Mouse (Mus musculus) olfactory bulb, adult 2 months (tissue): ENCODE measurements at regions not wholly inside any gene's neighbourhood (a gene's known extent, or its start where the extent isn't known, plus 50 kb on each side); places are given as distances from the start of the nearest gene placed in this dataset.
A peak's percentile ranks its signal among the peaks of the same experiment; 100 is the strongest.

ENCODE experiments used
- H3K27ac ChIP-seq: fragments of 200-500 bp; 2 replicates; pipeline ENCODE4 v1.5.1; 2012; ENCODE audit warnings: low read depth, low read length; ENCODE audit not compliant: insufficient read depth
- H3K4me1 ChIP-seq: fragments of 200-500 bp; 2 replicates; pipeline ENCODE4 v1.6.1; 2012; ENCODE audit warnings: low read length; ENCODE audit not compliant: control insufficient read depth, insufficient read depth
- H3K4me3 ChIP-seq: fragments of 200-500 bp; 2 replicates; pipeline ENCODE4 v1.5.1; 2012; ENCODE audit warnings: mild to moderate bottlenecking, low read depth, low read length, moderate library complexity; ENCODE audit not compliant: insufficient read depth
- CTCF ChIP-seq: fragments of 200-500 bp; IDR thresholded peaks from 2 replicates; pipeline ENCODE4 v1.5.1; 2012; ENCODE audit warnings: low read depth, mild to moderate bottlenecking, low read length, moderate library complexity; ENCODE audit not compliant: insufficient read depth
- POLR2A ChIP-seq: fragments of 200-500 bp; IDR thresholded peaks from 2 replicates; pipeline ENCODE4 v1.6.1; 2012; ENCODE audit warnings: mild to moderate bottlenecking, low read depth, low read length, moderate library complexity; ENCODE audit not compliant: insufficient read depth
- WGBS: fragments of 180-500 bp; shearing (Covaris S2); methylation state at CpG from one replicate; pipeline ENCODE4 v1.1.7; 2018; 5-methylcytosine and 5-hydroxymethylcytosine counted together

- TF ChIP-seq CTCF (no peak), POLR2A (no peak)
- Histone ChIP-seq H3K27ac (no peak overlapping the region), H3K4me3 (no peak overlapping the region), H3K4me1 (peaks cover 46% of the 10 kb centered on the region)
- WGBS, result 82% methylated on average over 6 of the region's 6 CpGs
These were observed 91.5 kb downstream of the Cstad start for GRCm38 (mm10) chr2:30686359-30686758.

DNA sequence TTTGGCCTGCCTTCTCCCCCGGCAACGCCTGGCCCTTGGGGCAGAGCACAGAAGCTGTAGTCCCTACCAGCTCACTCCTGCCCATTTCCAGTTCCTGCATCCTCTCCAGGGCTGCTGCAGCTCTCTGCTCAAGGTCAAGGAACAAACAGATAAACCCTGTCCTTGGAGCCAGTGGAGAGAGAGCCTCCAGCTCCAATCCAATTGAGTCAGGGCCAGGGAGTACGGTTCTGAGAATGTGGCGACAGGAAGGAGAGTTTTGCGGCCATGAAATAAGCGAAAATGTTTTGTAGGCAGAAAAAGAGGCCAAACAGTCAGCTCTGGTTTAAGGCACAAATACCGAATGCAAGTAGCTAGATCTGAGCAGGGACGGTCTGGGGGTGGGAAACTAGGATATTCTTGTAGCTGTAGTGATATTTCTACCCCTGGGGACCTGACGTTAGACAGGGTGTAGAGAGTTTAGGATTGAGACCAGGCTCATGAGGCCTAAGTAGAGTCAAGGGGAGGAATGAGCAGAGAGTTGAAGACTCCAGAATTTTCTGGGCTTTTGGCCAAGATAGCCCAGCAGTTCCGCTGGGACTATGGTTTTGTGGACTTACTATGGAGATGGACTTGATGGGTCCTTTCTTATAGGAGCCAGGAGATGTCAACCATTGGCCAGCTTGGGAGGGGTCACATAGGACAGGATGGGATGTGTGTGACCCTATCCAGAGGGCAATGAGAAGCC is 90.5 kb downstream of the Cstad start:
- Histone ChIP-seq H3K27ac (peak overlapping the region; percentile 58; the same call in 1 of the 2 replicates), H3K4me3 (no peak overlapping the region), H3K4me1 (peaks cover 36% of the 10 kb centered on the region)
- TF ChIP-seq POLR2A, result no peak
- no peak for TF ChIP-seq CTCF
- WGBS, result 51% methylated on average over 10 of the region's 10 CpGs

DNA sequence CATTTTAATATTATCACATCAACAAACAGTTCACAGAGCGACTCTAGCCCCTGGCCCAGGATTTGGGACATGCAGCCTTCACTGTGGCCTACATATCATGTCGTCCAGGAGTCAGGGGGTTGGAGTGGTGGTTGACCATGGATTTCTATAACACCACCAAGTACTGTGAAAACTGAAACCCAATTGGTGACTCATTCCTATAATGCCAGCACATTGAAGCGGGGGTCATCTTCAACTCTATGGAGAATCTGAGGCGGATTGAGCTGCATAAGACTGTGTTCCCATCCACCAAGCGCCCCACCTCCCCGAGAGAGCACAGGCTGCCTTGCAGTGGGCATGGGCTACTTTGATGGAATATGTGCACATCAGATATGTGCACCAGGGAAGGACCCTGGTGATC is 89.6 kb downstream of the Cstad start:
- Histone ChIP-seq H3K4me1 (peaks cover 31% of the 10 kb centered on the region), H3K27ac (no peak overlapping the region), H3K4me3 (no peak overlapping the region)
- WGBS, result 95% methylated on average over 6 of the region's 6 CpGs
- TF ChIP-seq CTCF, result no peak
- TF ChIP-seq POLR2A, result no peak

DNA sequence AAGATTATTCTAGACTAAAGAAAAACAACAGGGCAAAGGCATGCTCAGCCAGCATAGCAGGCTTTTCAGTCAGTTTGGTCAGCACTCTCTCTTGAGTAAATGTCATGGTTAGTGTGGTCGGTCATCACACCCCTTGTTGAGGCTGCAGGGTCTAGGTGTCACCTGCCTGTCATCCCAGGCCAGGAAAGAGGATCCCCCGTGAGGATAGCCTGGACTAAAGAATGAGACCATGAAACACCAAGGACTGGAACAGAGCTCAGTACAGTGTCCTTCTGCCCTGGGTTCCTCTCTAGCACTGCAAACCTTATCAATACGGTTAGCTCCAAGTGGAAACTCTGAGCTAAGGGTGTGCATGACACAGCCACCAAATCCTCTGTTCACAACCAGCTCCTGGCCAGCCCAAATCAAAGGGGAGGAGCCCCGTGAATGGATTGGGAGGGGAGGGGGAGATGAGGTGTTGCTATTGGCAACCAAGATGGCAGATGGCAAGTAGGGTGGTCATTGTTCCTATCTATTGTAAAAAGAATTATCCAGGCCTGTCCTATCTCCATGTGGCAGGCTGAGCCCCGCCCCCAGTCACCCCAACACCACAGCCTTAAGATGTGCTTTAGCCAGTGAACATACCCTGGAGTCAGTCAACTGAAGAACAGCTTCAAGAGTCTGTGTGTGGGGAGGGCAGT is 87.4 kb downstream of the Cstad start:
- WGBS, result 67% methylated on average over 5 of the region's 5 CpGs
- peaks cover 34% of the 10 kb centered on the region for H3K4me1 ChIP-seq
- TF ChIP-seq CTCF, result no peak
- TF ChIP-seq POLR2A, result no peak
- no peak overlapping the region for H3K27ac ChIP-seq
- no peak overlapping the region for H3K4me3 ChIP-seq

DNA sequence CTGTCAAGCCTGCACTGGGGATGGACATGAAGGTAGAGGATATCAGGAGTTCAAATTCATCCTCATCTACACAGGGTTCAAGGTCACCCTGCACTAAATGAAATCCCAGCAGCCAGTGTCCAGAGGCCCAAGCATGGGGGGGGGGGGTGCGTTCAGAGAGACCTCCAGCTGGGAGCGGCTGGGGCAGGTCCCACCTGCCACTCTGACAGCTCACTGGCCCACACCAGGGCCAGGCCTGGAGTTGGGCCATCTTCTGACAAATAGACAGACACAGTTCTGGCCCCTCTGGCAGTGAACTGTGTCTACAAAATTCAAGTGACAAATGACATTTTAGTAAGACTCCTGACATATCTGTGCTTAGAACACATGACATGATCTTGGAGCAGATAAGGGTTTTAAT is 86.8 kb downstream of the Cstad start:
- Histone ChIP-seq H3K4me3 (no peak overlapping the region), H3K4me1 (peaks cover 32% of the 10 kb centered on the region), H3K27ac (no peak overlapping the region)
- WGBS, result 69% methylated on average over 2 of the region's 2 CpGs
- TF ChIP-seq POLR2A (no peak), CTCF (no peak)

DNA sequence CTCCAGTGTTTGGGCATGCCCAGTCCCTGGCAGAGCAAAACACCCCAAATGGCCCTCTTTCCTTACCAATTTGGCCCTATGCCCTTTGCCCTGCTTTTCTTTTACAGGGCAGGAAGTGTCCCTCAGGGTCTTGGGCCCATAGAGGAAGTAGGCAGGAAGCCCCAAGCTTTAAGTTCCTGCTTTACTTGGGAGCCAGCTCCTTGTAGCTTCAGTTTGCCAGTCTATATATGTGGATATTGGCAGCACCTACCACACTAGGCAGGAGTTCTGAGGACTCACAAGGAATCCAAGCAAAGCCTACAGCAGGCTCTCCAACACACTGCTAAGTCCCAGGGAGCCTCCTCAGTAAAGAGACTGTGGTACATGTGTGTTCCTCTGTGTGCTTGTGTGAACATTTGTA is 84.2 kb downstream of the Cstad start:
- TF ChIP-seq POLR2A, result no peak
- TF ChIP-seq CTCF, result no peak
- Histone ChIP-seq H3K27ac (no peak overlapping the region), H3K4me3 (no peak overlapping the region), H3K4me1 (peaks cover 28% of the 10 kb centered on the region)

GRCm38 (mm10) chr2:30677498-30677897 is 82.7 kb downstream of the Cstad start:
- 12% methylated on average over 5 of the region's 5 CpGs for WGBS
- no peak for TF ChIP-seq POLR2A
- no peak for TF ChIP-seq CTCF
- Histone ChIP-seq H3K4me3 (peak overlapping the region; percentile 34), H3K4me1 (peaks cover 28% of the 10 kb centered on the region), H3K27ac (peak overlapping the region; percentile 100)

DNA sequence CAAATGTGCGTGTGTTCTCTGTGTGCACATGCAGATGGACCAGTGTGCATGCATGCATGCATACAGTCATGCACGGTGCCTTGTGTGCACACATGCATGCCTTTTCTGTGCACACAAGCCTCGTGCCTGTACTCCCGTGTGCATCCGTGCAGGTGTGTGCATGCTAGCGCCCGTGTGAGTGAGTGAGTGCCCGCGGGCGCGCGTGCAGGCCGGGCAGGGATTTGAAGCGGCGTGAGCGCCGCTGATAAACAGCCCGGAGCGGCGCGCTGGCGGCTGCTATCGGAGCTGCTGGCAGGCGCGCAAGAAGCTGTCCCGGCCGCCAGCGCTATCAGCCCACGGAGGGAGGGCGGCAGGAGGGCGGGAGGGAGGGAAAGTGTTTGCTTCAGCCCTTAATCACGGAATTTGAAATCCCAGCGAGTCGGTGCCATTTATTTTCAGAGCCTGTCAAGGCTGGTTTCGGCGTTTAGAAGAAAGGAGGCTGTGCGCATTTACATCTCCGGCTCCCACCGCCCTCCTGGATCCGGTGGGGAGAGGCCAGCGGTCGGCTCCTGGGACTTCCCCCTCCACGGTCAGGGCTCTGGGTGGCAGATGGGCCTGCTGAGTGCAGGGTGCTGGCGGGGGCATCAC is 82.1 kb downstream of the Cstad start:
- WGBS, result 1% methylated on average over 44 of the region's 44 CpGs

GRCm38 (mm10) chr2:30676450-30676832 is 81.6 kb downstream of the Cstad start:
- no peak for TF ChIP-seq CTCF
- TF ChIP-seq POLR2A, result no peak
- WGBS, result 11% methylated on average over 7 of the region's 7 CpGs

More for the DNA sequence above, 82.1 kb downstream of the Cstad start:
- TF ChIP-seq CTCF (0 out of 2 replicates have a peak, but pooled peaks have one; percentile 5), POLR2A (peak; percentile 30; the same call in 1 of the 2 replicates)
- Histone ChIP-seq H3K4me3 (peak overlapping the region; percentile 34), H3K27ac (peak overlapping the region; percentile 100), H3K4me1 (peaks cover 28% of the 10 kb centered on the region)

More at GRCm38 (mm10) chr2:30676450-30676832, 81.6 kb downstream of the Cstad start:
- Histone ChIP-seq H3K4me1 (peaks cover 33% of the 10 kb centered on the region), H3K27ac (peak overlapping the region; percentile 90), H3K4me3 (peak overlapping the region; percentile 22)
